Comparison of ENCODE assay signal across 10 mouse cellular contexts in genomic region chr17:31242764-31243163, GRCm38 (mm10). TPM values are rescaled to one million over a fixed set of nuclear protein-coding genes. Genes with fewer than 3 reads are reported as not detected.
DNase-seq lines count a peak whose midpoint lies in the region; ATAC-seq lines count a peak whose summit lies in the region.
"Had no signal": no experiment of that assay in that cellular context is flagged by ENCODE, and none has a peak within 500 bp of the region (broad histone marks: within the 10 kb centered on the region; RNA-seq: fewer than 3 reads in every experiment).

No protein-coding gene starts in this region.

- no peaks in the 10 kb centered on the region for H3K9me3 ChIP-seq in forebrain, embryonic 16.5 days (ENCODE audit: control insufficient read depth, low read length)
- H3K9me3 ChIP-seq: liver, embryonic 15.5 days had no signal

- no peak overlapping the region for H3K9ac ChIP-seq in forebrain, embryonic 16.5 days (replicated peaks; ENCODE audit: low read depth, low read length)
- H3K9ac ChIP-seq: liver, embryonic 15.5 days had no signal

- H3K4me1 ChIP-seq in forebrain, embryonic 16.5 days (replicated peaks; ENCODE audit: control insufficient read depth, insufficient read depth, low read length), result no peaks in the 10 kb centered on the region

- H3K4me3 ChIP-seq in forebrain, embryonic 16.5 days (replicated peaks; ENCODE audit: low read length), result no peak overlapping the region
- H3K4me3 ChIP-seq: liver, embryonic 15.5 days had no signal

- DNase-seq in kidney, postnatal 4 days, result peak; percentile 51 to 57
- no peak for DNase-seq in kidney, adult 9 months
- peak; percentile 28 for DNase-seq in 416B (ENCODE audit: low read depth)
- DNase-seq in A20 (ENCODE audit: low read depth, low spot score), result peak; percentile 29
- peak; percentile 72 for DNase-seq in induced T-regulatory cell, adult 2 months (ENCODE audit: low read depth)
- no peak for DNase-seq in right cerebral cortex, postnatal 10 days (ENCODE audit: low spot score in 2 of 2)
- DNase-seq: adrenal gland, adult 2 months; right cerebral cortex, adult 18-20 months had no signal

- no peaks in the 10 kb centered on the region for H3K36me3 ChIP-seq in forebrain, embryonic 16.5 days (ENCODE audit: control insufficient read depth, insufficient read depth)

- H3K27ac ChIP-seq in forebrain, embryonic 16.5 days (ENCODE audit: low read length), result no peak overlapping the region
- H3K27ac ChIP-seq: liver, embryonic 15.5 days had no signal

- no peak overlapping the region for H3K4me2 ChIP-seq in forebrain, embryonic 16.5 days (ENCODE audit: low read length)
- H3K4me2 ChIP-seq: liver, embryonic 15.5 days had no signal

- WGBS in forebrain, embryonic 16.5 days, result 0% methylated on average over 1 of the region's 1 CpGs

- no peaks in the 10 kb centered on the region for H3K27me3 ChIP-seq in forebrain, embryonic 16.5 days (replicated peaks; ENCODE audit: control insufficient read depth, insufficient read depth, low read length)
- H3K27me3 ChIP-seq: liver, embryonic 15.5 days had no signal

- ATAC-seq in forebrain, embryonic 16.5 days, result no peak

RNA-seq across cellular contexts. Expression of gene Rsph1, which starts 34.4 kb away (rescaled TPM):
- polyA plus RNA-seq in forebrain, embryonic 16.5 days (2015; fragmentation: Nextera tagmentation; extraction: Ambion mirVana), result 3.7 and 4.5 TPM in 2 replicates

RNA-seq across cellular contexts. Expression of gene Ubash3a, which starts 35.1 kb away (rescaled TPM):
- not detected in 2 replicates for polyA plus RNA-seq in forebrain, embryonic 16.5 days (2015; fragmentation: Nextera tagmentation; extraction: Ambion mirVana)

RNA-seq across cellular contexts. Expression of gene Slc37a1, which starts 43.8 kb away (rescaled TPM):
- 9.9 and 14.2 TPM in 2 replicates for polyA plus RNA-seq in forebrain, embryonic 16.5 days (2015; fragmentation: Nextera tagmentation; extraction: Ambion mirVana)

RNA-seq across cellular contexts. Expression of gene Tmprss3, which starts 44.0 kb away (rescaled TPM):
- polyA plus RNA-seq in forebrain, embryonic 16.5 days (2015; fragmentation: Nextera tagmentation; extraction: Ambion mirVana), result not detected in 2 replicates
- polyA plus RNA-seq: adrenal gland, adult 2 months had no signal

Comparison
In these comparisons a context has a peak if more than half of its experiments do, and no peak if none do; other contexts are left out.
1. DNase-seq: peak in kidney, postnatal 4 days (2 of 2), 416B (single experiment), A20 (single experiment) and induced T-regulatory cell, adult 2 months (single experiment); none in kidney, adult 9 months (single experiment) and right cerebral cortex, postnatal 10 days (0 of 2).